Mouse (Mus musculus): ENCODE results near the gene Hmga1.

Gene Hmga1

DNA sequence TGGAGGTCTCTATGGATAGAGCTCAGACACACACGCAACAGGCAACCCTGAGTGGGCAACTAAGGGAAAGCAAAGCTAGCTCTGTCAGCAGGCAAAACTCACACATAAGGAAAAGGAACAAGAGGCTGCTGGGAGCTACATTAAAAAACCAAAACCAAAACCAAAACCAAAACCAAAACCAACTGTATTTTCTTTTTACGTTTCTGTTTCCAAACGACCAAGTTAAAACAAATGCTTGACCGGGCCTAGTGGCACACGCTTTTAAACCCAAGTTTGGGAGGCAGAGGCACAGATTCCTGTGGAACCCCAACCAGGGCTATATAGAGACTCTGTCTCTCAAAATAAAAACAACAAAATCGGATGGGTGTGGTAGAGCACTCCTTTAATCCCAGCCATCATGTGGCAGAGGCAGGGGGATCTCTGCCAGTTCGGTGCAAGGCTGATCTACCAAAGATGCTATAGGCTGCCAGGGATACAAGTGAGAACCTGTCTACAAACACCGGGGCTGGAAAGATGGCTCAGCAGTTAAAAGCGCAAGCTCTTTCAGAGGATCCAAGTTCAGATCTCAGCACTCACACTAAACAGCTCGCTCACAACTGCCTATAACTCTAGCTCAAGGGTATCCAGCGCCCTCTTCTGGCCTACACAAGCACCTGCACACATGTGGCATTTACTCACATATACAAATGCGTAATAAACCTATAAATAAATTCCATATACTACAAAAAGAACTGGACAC, 35.7 kb downstream of the Hmga1 start:
- peak; percentile 38 for DNase-seq (ENCODE audit: low spot score)

DNA sequence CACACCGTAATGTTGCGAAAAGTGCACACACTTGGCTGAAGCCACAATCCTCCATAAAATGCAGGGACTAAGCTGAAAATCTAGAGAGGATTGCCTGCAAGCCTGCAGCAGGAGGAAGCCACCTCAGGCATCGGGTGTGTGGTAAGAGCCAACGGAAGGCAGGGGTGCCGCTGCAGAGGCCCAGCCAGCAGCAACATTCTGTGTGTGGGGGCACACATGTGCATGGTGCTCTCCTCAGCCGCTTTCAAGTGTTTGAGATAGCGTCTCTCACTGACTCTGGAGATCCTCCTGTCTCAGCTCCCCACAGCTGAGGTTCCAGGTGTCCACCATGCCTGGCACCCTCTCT, 36.2 kb downstream of the Hmga1 start:
- no peak for DNase-seq (ENCODE audit: low spot score)

DNA sequence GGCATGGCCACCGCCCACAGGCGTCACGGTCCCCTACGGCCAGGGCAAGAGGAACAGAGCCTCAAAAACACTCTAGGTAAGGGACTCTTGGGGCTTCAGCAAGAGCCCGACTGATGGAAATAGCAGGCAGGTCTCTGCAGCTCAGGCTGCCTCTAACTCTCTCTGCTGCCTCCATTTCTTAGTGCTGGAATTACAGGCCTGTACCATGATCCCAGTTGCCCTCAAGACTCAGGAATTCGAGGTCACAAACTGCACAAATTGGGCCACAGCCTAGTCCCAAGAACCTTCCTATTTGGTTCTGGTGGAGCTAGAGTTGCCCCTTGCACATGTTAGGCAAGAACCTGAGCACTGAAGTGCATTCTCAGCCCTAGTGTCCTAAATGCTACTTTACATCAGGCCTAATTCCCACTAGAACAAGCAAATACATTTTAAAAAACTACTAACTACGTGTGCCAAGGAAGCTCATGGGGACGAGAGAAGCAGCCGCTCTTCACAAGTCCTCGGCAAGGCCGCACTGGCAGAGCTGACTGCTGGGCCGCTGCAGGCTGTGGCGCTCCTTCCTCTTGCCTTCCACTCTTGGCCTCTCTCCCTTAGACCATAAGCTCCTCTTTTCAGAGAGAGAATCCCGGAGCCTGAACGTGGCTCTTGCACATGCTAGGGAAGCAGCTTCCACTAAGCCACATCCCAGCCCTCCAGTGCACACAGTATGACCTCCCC, 39.5 kb downstream of the Hmga1 start:
- no peak for DNase-seq (ENCODE audit: low spot score)

DNA sequence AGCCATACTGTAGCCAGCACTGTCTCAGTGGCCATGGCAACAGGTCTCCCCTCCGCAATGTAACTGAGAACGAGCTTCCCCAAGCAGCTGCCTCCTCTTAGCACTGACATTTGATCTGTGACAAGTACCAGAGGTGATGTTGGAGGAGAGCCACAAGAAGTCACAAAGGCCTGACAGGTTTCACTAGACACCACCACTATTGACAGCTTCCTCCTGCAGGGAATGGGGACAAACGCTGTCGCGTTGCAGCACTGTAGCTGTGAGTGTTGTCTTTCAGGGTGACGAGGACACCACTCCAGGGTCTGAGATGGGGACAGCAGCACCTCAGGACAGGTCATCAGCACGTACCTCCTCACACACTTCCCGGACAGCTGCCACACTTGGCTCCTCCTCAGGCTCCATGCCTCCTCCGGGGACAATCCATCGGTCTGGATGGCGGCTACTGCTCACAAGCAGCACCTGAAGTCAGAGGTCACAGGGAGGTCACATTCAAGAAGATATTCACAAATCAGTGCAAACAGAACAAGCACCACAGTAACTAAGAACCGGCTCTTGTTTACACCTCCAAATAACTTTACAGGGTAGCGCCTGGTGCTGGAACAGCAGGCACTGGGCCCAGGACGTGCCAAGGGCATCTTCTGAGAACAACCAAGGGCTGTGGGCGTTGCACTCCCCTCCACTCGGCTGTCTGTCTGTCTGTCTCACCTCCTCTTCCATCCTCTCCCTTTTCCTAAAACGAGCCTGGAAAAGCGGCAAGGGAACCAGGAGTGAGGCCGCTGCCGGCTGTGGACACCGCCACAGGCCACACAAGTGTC, 40.3 kb downstream of the Hmga1 start:
- no peak for DNase-seq (ENCODE audit: low spot score)

DNA sequence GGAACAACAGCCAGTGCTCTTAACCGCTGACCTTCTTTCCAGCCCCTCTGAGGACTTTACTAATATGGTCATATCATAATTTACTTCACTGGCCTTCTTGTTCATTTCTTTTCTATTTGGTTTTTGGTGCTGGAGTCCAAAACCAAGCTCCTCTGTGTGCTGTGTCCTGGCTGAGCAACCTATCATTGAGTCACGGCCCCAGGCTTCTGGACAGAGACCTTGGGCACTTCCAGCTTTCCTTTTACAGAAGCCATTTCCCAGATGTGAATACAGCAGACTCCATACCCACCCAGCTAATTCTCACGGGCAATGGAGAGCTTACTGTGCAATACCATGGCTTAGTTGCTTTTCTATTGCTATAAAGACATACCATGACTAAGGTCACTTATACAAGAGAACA, 44.0 kb downstream of the Hmga1 start:
- no peak for DNase-seq (ENCODE audit: low spot score)

DNA sequence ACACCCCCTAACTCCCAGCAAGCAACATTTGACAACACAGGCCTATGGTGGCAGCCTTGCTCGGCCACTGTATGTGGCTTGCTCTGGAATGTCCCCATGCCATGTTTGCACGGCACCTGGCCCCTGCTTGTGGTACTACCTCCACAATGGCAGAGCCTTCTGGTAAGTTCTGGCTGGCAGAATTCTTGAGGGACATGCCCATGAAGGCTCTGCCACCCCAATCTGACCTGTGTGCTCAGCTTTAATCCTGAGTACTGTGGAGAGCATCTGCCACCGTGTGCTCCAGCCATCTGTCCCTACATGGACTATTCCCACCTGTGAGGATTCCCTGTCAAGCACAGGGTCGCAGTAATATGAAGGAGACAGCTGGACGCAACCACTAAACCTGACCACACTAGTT, 44.6 kb downstream of the Hmga1 start:
- no peak for DNase-seq (ENCODE audit: low spot score)

DNA sequence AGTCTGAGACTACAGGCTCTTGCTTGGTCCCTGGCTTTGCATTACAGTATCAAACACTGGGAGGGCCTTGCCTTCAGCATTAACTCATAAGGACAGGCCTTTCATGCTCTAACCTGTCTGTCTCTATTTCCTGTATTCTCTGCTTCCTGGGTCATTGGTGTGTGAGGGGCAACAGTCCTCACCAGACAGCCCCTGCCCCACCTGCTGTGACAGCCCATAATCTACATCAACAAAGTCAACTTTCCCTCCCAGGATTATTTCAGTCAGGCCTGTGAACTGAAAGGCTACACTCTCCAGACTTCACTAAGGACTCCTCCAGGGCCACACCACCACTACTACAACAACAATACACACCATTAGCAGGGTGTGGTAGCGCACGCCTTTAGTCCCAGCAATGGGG, 46.7 kb downstream of the Hmga1 start:
- DNase-seq (ENCODE audit: low spot score) = no peak

DNA sequence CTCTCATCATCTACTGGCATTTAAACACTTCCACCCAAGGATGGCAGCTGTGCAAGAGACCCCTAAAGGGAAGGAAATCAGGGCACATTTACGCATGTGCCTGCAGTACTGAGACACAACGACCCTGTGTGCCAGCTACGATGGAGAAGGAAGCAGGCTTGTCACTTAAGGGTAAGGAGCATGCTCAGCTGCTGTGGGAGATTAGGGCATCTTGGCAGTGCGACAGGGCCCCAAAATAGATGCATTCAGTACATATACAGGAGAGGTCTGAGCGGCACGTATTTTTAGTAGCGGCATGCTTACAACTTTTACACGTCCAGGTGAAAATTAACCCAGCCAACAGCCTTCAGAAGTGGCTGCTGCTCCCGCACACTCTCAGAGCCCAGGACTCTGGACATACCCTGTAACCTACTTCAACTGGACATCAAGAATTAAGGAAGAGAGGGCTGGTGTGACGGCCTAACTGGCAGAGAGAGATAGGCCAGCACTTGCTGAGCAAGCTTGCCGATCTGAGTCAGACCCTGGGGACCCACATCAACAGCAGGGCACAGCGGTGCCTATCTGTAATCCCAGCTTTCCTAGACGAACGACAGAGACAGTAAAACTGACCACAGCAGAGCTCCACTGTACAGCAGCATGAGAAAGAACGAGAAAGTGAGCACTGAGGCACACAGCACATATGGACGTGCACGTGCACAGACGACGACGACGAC, 47.4 kb downstream of the Hmga1 start:
- DNase-seq (ENCODE audit: low spot score) = no peak

DNA sequence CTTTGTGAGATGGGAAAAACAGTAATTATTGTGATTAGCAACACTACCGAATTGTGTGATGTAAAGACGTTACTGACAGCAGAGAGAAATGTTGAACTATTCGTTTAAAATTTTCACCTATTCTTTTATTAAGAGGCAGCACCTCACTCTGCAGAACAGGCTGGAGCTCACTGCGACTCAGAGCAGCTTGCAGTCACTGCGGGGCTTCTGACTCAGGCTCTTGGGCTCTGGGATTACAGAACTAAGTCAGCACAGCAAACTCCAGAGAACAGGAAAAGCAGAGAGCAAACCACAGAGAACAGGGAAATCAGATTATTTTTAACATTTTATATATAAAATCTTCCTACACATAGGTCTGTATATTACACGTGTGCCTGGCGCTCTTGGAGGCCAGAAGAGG, 53.3 kb downstream of the Hmga1 start:
- no peak for DNase-seq (ENCODE audit: low spot score)

DNA sequence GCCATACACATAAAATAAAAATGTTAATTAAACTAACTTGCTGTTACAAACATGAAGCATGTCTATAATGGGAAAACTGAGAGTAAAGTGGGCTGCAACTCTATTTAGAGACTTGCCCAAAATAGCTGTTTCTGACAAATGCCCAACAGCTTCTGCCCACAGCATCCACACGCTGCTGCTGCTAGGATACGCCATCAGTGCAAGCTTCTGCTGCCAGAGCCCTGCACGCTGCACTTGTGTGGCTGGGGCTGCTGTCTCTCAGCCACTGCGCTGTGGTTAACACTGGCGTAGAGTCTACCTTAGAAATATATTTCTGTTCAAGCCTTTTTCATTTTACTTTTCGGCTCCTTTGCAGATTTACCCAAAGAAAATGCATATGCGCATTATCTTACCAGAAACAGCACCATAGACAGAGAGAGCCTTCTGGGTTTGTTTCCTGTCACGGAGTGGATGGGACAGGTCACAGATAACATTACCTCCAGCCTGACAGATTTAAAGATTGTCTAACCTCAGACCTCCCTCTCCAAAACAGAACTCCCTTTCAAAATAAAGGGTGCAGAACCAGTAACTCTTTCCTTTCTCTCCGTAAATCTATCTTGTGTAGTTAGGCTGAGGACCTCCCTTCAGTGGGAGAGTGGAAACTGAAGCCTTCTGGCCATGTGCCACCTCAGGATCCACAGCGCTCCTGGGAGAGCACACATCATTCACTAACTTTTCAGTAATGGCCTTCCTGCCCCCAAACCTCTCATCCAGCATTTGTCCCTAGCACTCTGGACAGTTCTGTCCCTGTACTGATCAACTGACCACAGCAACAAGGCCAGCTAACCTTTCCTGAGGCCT, 54.6 kb downstream of the Hmga1 start:
- DNase-seq (ENCODE audit: low spot score) = no peak

DNA sequence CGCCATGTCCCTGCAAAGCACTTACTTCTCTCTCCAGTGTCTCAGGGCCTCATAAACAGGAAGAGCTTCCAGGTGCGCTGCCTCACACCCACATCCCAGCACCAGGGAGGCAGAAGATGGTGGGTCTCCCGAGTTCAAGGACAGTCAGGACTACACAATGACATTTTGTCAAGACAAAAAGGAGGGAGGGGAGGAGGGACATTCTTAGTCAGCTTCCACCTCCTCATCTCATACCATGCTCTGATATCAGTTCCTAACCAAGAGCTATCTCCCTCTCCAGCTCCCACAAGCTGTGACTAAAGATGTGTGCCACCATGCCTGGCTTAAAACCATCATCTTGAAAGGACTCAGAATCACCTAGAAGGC, 55.2 kb downstream of the Hmga1 start:
- no peak for DNase-seq (ENCODE audit: low spot score)

DNA sequence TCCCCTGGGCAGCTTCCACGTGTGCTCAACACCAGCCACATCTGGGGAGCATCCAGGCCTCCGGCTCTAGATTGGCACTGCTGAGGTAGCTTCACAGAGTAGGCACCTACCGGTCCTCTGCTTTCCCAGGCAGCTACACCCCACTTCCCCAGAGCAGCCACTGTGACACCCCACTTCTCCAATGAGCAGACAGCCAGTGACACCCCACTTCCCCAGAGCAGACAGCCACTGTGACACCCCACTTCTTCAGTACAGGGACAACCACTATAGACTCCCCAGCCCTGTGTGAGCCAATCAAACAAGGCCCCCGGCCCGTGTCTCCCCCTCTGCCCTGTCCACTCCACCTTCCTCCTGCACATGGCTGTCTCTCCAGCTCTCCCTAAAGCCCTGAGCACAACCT, 55.7 kb downstream of the Hmga1 start:
- DNase-seq (ENCODE audit: low spot score) = no peak

DNA sequence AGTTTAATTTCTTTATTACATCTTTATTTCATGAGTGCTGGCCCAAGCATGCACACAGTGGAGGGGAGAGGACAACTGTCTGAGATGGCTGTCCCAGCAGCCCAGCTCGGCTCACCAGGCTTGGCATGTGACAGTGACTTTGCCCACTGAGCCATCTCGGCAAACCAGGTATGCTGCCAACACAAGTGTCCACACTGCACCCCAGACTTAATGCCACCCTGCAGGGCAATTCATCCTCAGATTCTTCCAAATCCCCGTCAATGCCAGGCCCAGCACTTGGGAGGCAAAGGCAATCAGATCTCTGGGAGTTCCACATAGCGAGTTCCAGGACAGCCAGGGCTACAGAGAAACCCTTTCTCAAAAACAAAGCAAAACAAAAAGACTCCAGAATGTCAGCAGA, 56.7 kb downstream of the Hmga1 start:
- DNase-seq (ENCODE audit: low spot score) = no peak

Measured in T-cell, adult 2 months (primary cell).